Mouse (Mus musculus): ENCODE results near the gene Atp6ap2. TPM values are rescaled to one million over a fixed set of nuclear protein-coding genes. Genes with fewer than 3 reads are reported as not detected.

Atp6ap2 gene
- 0.32 and 1.9 TPM in 2 replicates for polyA plus RNA-seq (2012; ENCODE audit: low replicate concordance)

GRCm38 (mm10) chrX:12587192-12587957, at the start of gene Atp6ap2:
TSS of gene Atp6ap2 (plus strand) at chrX:12587801.

Other genes starting within 250 kb of the Atp6ap2 start
- gene 1810030O07Rik, start 85.9 kb downstream of the Atp6ap2 start, polyA plus RNA-seq (2012; ENCODE audit: low replicate concordance), result 1.9 and 3.3 TPM in 2 replicates
- gene Med14, start 174.3 kb downstream of the Atp6ap2 start, polyA plus RNA-seq (2012; ENCODE audit: low replicate concordance), result 9.7 and 11.9 TPM in 2 replicates